Mouse (Mus musculus) lung, embryonic 16.5 days (tissue): Measurements from ENCODE around the gene Slc16a10. TPM values are rescaled to one million over a fixed set of nuclear protein-coding genes. Genes with fewer than 3 reads are reported as not detected.
A peak's percentile ranks its signal among the peaks of the same experiment; 100 is the strongest.

Experiments
- ATAC-seq: fragments of 200-750 bp; cut with Nextera tagmentation; 2 replicates; pipeline ENCODE4 v1.8.0; 2017; ENCODE audit warnings: low read depth, mild to moderate bottlenecking, moderate library complexity
- H3K27ac ChIP-seq: fragments of 300-500 bp; sonication (generic); 2 replicates; pipeline ENCODE4 v1.5.1; 2014; ENCODE audit warnings: mild to moderate bottlenecking, control low read depth, low read length
- H3K27me3 ChIP-seq: fragments of 300-500 bp; sonication (generic); 2 replicates; pipeline ENCODE4 v1.6.1; 2014; ENCODE audit warnings: low read depth, low read length, mixed read lengths; ENCODE audit not compliant: control insufficient read depth, insufficient read depth
- H3K36me3 ChIP-seq: fragments of 300-500 bp; sonication (generic); 2 replicates; pipeline ENCODE4 v1.6.1; 2014; ENCODE audit warnings: low read length; ENCODE audit not compliant: control insufficient read depth, insufficient read depth
- H3K4me1 ChIP-seq: fragments of 300-500 bp; sonication (generic); replicated peaks from 2 replicates; pipeline ENCODE4 v1.6.1; 2014; ENCODE audit warnings: low read length, mixed read lengths; ENCODE audit not compliant: control insufficient read depth, insufficient read depth
- H3K4me2 ChIP-seq: fragments of 300-500 bp; sonication (generic); 2 replicates; pipeline ENCODE4 v1.6.1; 2014; ENCODE audit warnings: low read depth, low read length, control low read depth
- H3K4me3 ChIP-seq: fragments of 300-500 bp; sonication (generic); 2 replicates; pipeline ENCODE4 v1.5.1; 2014; ENCODE audit warnings: mild to moderate bottlenecking, low read length, control low read depth
- H3K9ac ChIP-seq: fragments of 300-500 bp; sonication (generic); 2 replicates; pipeline ENCODE4 v1.6.1; 2014; ENCODE audit warnings: low read length, control low read depth
- H3K9me3 ChIP-seq: fragments of 300-500 bp; sonication (generic); 2 replicates; pipeline ENCODE4 v1.6.1; 2016; ENCODE audit warnings: low read length; ENCODE audit not compliant: control insufficient read depth
- WGBS: fragments of 180-500 bp; shearing (Covaris S2); extraction: QIAGEN DNeasy Blood & Tissue Kit; methylation state at CpG from one replicate; pipeline ENCODE4 v1.1.7; 2014; 5-methylcytosine and 5-hydroxymethylcytosine counted together
- polyA plus RNA-seq: library from polyadenylated mRNA; unstranded; fragments of >200 nt; fragmentation: Nextera tagmentation; extraction: Ambion mirVana; gene quantifications from 2 replicates; pipeline ENCODE4 v1.2.1, GENCODE M21; 2015

The Slc16a10 gene
- polyA plus RNA-seq, 1 experiment from 2014 or later, result 5.0 TPM

DNA sequence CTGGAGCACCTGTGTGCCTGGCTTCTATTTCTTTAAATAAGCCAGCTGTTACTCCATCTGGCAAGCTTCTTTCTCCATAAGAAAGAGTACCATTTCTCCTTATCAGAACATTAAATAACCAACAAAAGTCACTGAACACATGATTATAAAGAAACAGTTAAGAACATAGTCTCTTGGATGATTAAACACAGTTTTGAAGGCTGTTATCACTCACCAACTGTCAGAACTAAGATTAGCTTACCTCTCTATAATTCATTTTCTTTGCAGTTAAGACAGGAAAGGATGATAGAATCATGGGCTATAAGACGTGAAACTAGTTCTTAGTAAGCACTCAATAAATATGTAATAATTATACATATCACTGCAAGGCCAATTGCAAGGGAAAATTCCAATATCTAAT is 36.9 kb downstream of the Slc16a10 start:
- Histone ChIP-seq H3K4me2 (no peak overlapping the region), H3K36me3 (no peaks in the 10 kb centered on the region), H3K4me3 (no peak overlapping the region), H3K27ac (no peak overlapping the region), H3K27me3 (no peaks in the 10 kb centered on the region), H3K9me3 (no peaks in the 10 kb centered on the region), H3K9ac (no peak overlapping the region), H3K4me1 (peaks cover 3% of the 10 kb centered on the region; the same call in 1 of the 2 replicates)
- WGBS, result 67% methylated on average over 1 of the region's 1 CpGs
- ATAC-seq, result no peak

DNA sequence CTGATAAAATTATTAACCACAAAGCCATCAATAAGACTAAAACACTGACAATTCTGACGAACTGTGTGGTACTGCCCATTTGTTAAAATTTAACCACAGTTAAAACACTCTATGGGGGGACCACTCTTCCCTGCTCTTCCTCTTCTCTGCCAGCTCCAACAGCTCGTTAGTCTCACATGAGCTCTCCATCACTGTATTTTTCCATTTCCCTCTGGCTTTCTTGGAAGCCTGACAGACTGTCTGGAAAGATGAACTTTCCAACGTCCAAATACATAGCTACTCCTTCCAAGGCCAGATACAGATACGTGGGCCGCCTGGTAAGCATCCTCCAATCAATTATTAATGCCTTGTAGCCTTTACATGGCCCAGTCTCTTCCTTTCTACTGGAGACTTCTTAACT is 38.3 kb downstream of the Slc16a10 start:
- H3K4me1 ChIP-seq, result peaks cover 3% of the 10 kb centered on the region; the same call in 1 of the 2 replicates
- no peak overlapping the region for H3K9ac ChIP-seq
- peak; percentile 69 for ATAC-seq
- no peak overlapping the region for H3K27ac ChIP-seq
- no peak overlapping the region for H3K4me3 ChIP-seq
- no peaks in the 10 kb centered on the region for H3K9me3 ChIP-seq
- no peak overlapping the region for H3K4me2 ChIP-seq
- H3K36me3 ChIP-seq, result no peaks in the 10 kb centered on the region
- H3K27me3 ChIP-seq, result no peaks in the 10 kb centered on the region
- WGBS, result 29% methylated on average over 5 of the region's 5 CpGs

DNA sequence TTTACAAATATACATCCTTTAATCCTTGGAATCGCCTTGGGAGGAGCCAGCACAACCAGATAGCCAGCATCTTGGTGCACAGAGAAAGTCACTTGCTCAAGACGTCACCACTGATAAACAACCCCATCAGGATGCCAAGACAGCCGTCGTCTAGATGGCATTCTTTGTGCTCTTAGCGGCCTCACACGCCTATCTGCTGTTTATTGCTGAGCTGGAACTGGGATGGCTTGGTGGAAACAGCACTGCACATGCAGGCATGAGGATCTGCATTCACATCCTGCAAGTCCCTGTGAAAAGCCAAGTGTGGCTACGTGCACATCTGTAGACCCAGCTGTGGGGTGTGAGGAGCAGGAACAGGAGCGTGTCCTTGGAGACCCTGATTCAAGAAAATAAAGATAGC is 39.1 kb downstream of the Slc16a10 start:
- 42% methylated on average over 8 of the region's 8 CpGs for whole genome bisulfite sequencing
- ATAC-seq, result no peak

DNA sequence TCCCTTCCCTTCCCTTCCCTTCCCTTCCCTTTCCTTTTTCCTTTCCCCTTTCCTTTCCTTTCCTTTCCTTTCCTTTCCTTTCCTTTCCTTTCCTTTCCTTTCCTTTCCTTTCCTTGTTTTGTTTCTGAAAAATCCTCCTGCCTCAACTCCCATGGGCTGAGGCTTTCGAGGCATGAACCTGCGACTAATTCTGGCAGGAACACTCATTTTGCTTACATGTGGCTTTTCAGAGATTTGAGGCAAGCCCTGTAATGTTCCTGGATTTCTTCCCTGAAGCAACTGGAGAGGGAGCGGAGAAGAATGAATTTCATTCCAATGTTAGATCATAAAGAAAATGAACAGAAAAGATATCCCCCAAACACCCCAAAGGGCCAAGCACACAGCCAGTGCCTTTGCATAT is 39.9 kb downstream of the Slc16a10 start:
- peaks cover 3% of the 10 kb centered on the region; the same call in 1 of the 2 replicates for H3K4me1 ChIP-seq
- no peaks in the 10 kb centered on the region for H3K27me3 ChIP-seq
- H3K4me3 ChIP-seq, result no peak overlapping the region
- H3K36me3 ChIP-seq, result no peaks in the 10 kb centered on the region
- no peak overlapping the region for H3K4me2 ChIP-seq
- no peak overlapping the region for H3K9ac ChIP-seq
- ATAC-seq, result no peak
- H3K9me3 ChIP-seq, result no peaks in the 10 kb centered on the region
- H3K27ac ChIP-seq, result no peak overlapping the region
- 66% methylated on average over 3 of the region's 3 CpGs for WGBS

More for the DNA sequence above, 39.1 kb downstream of the Slc16a10 start:
- H3K4me3 ChIP-seq, result no peak overlapping the region
- H3K4me1 ChIP-seq, result peaks cover 3% of the 10 kb centered on the region; the same call in 1 of the 2 replicates
- no peak overlapping the region for H3K9ac ChIP-seq
- no peak overlapping the region for H3K4me2 ChIP-seq
- H3K36me3 ChIP-seq, result no peaks in the 10 kb centered on the region
- no peak overlapping the region for H3K27ac ChIP-seq
- no peaks in the 10 kb centered on the region for H3K27me3 ChIP-seq
- no peaks in the 10 kb centered on the region for H3K9me3 ChIP-seq

DNA sequence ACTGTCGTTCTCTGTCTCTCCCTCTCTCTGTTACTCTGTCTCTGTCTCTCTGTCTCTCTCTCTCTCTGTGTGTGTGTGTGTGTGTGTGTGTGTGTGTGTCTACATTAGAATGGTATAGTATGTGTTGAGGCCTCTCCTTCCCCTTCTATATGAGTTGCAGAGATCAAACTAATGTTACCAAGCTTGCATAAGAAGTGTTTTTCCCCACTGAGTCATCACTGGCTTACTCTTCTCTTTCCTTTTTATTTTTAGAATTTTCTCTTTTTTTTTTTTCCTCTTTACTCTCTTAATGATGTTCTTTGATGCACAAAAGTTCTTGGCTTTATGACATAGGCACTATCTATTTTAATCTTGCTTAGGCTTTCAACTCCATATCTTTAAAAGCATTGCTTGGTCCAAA is 43.6 kb downstream of the Slc16a10 start:
- 62% methylated on average over 1 of the region's 1 CpGs for WGBS
- no peak overlapping the region for H3K4me2 ChIP-seq
- H3K4me3 ChIP-seq, result no peak overlapping the region
- H3K9ac ChIP-seq, result no peak overlapping the region
- H3K27ac ChIP-seq, result no peak overlapping the region
- no peaks in the 10 kb centered on the region for H3K4me1 ChIP-seq
- H3K36me3 ChIP-seq, result no peaks in the 10 kb centered on the region
- ATAC-seq, result no peak
- H3K27me3 ChIP-seq, result no peaks in the 10 kb centered on the region
- H3K9me3 ChIP-seq, result no peaks in the 10 kb centered on the region

DNA sequence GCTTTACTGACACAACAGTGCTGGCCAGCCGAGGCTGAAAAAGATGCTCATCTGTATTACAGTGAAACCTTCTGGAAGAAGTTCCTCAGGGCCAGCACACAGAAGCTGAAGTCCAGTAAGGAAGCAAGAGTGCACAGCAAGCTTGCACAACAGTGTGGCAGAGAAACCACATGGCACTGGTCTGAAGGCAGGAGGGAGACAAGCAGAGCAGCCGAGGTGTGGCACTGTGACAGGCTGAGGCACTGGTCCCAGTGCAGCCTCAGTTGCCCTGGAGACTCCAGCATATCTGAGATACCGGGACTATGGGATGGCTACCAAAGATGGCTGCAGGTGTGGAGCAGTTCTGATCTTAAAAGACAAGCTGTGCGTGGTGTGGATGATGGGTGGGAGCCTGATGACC is 44.5 kb downstream of the Slc16a10 start:
- no peak overlapping the region for H3K4me2 ChIP-seq
- no peak for ATAC-seq
- H3K36me3 ChIP-seq, result no peaks in the 10 kb centered on the region
- H3K9me3 ChIP-seq, result peaks cover 4% of the 10 kb centered on the region; the same call in 1 of the 2 replicates
- WGBS, result 62% methylated on average over 4 of the region's 4 CpGs
- H3K27ac ChIP-seq, result no peak overlapping the region
- H3K4me3 ChIP-seq, result no peak overlapping the region
- H3K4me1 ChIP-seq, result no peaks in the 10 kb centered on the region
- no peaks in the 10 kb centered on the region for H3K27me3 ChIP-seq
- no peak overlapping the region for H3K9ac ChIP-seq

DNA sequence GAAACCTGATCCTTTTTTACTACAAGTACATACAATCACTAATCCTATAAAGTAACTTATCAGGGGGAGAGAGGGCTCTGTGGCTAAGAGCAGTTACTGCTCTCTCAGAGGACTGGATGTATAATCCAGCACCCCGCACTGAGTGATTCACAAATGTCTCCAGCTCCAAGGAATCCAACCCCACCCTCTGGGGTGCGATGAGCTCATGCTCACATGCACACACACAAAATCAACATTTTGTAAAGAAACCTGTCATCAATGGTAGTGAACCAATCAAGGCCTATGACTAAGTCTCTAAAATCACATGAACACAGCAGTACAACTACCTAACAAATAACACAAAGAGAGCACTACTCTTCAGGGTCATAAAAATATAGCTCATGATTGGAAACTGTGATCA is 47.3 kb downstream of the Slc16a10 start:
- Histone ChIP-seq H3K4me1 (peaks cover 21% of the 10 kb centered on the region), H3K9ac (no peak overlapping the region), H3K4me2 (no peak overlapping the region), H3K4me3 (no peak overlapping the region), H3K36me3 (no peaks in the 10 kb centered on the region), H3K9me3 (peaks cover 4% of the 10 kb centered on the region; the same call in 1 of the 2 replicates), H3K27me3 (no peaks in the 10 kb centered on the region), H3K27ac (no peak overlapping the region)
- WGBS, result 79% methylated on average over 2 of the region's 2 CpGs
- ATAC-seq, result no peak

DNA sequence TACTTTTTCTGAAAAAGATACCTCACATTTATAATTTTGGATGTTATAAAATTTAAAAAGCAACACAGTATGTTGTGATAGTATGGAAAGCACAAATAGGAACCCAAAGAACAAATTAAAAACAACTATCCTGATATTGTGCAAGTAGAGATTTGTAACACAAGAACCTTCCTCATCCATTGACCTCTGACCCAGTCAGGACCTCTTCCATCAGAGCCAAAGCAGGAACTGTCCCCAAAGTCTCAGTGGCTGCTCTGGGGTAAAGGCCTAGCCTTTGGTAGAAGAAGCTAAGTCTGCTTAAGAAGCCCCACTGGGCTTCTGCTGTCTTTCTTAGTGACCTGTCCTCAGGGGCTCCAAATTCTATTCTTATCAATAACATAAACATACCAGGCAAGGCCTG is 48.5 kb downstream of the Slc16a10 start:
- Histone ChIP-seq H3K9ac (no peak overlapping the region), H3K36me3 (no peaks in the 10 kb centered on the region), H3K4me3 (no peak overlapping the region), H3K4me1 (peaks cover 21% of the 10 kb centered on the region), H3K4me2 (no peak overlapping the region), H3K27ac (no peak overlapping the region), H3K27me3 (no peaks in the 10 kb centered on the region), H3K9me3 (peaks cover 4% of the 10 kb centered on the region; the same call in 1 of the 2 replicates)
- no peak for ATAC-seq

DNA sequence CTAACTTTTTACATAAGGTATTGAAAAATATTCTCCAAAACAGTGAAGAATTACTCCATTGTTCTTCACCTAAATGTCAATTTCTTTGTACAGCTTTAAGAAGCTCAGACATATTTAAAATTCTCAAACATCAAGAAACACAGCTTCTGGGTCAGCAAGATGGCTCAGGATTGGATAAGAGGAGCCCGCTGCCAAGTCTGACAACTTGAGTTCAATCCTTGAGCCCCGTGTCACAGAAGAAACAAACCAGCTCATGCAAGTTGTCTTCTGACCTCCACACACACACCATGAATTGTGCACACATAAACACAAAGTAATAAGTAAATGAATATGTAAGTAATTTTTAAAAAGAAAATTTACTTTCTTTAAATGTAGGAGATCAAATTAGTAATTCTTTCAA is 50.6 kb downstream of the Slc16a10 start:
- 39% methylated on average over 2 of the region's 2 CpGs for WGBS
- ATAC-seq, result peak; percentile 34; the same call in 1 of the 2 replicates
- no peak overlapping the region for H3K9ac ChIP-seq
- H3K9me3 ChIP-seq, result peaks cover 4% of the 10 kb centered on the region; the same call in 1 of the 2 replicates
- no peak overlapping the region for H3K27ac ChIP-seq
- peaks cover 21% of the 10 kb centered on the region for H3K4me1 ChIP-seq
- no peaks in the 10 kb centered on the region for H3K27me3 ChIP-seq
- H3K4me3 ChIP-seq, result no peak overlapping the region
- H3K36me3 ChIP-seq, result no peaks in the 10 kb centered on the region
- H3K4me2 ChIP-seq, result no peak overlapping the region
